Mouse (Mus musculus): Measurements from ENCODE around the gene Dact2.

The Dact2 gene

GRCm38 (mm10) chr17:14204061-14204460, at the start of gene Dact2:
Dact2 (minus strand) TSS chr17:14204304.
- DNase-seq (ENCODE audit: low spot score) = no peak

GRCm38 (mm10) chr17:14252456-14252855, 48.4 kb upstream of the Dact2 start:
- DNase-seq (ENCODE audit: low spot score) = no peak

- no peak for DNase-seq (ENCODE audit: low spot score)
Measured at GRCm38 (mm10) chr17:14250401-14250800, 46.3 kb upstream of the Dact2 start.

- no peak for DNase-seq (ENCODE audit: low spot score)
Measured at GRCm38 (mm10) chr17:14249595-14249994, 45.5 kb upstream of the Dact2 start.

- no peak for DNase-seq (ENCODE audit: low spot score)
Measured at GRCm38 (mm10) chr17:14247931-14248330, 43.8 kb upstream of the Dact2 start.

- no peak for DNase-seq (ENCODE audit: low spot score)
Measured at GRCm38 (mm10) chr17:14246266-14246665, 42.2 kb upstream of the Dact2 start.

GRCm38 (mm10) chr17:14244195-14244965, 40.3 kb upstream of the Dact2 start:
- DNase-seq (ENCODE audit: low spot score) = no peak

- DNase-seq (ENCODE audit: low spot score) = no peak
Measured at GRCm38 (mm10) chr17:14242634-14243033, 38.5 kb upstream of the Dact2 start.

- DNase-seq (ENCODE audit: low spot score) = no peak
Measured at GRCm38 (mm10) chr17:14239960-14240359, 35.9 kb upstream of the Dact2 start.

- DNase-seq (ENCODE audit: low spot score) = no peak
Measured at GRCm38 (mm10) chr17:14237134-14237533, 33.0 kb upstream of the Dact2 start.

GRCm38 (mm10) chr17:14234774-14235389, 30.8 kb upstream of the Dact2 start:
- no peak for DNase-seq (ENCODE audit: low spot score)

- no peak for DNase-seq (ENCODE audit: low spot score)
Measured at GRCm38 (mm10) chr17:14233658-14234057, 29.6 kb upstream of the Dact2 start.

- DNase-seq (ENCODE audit: low spot score) = no peak
Measured at GRCm38 (mm10) chr17:14232629-14233028, 28.5 kb upstream of the Dact2 start.

GRCm38 (mm10) chr17:14230698-14231430, 26.8 kb upstream of the Dact2 start:
- no peak for DNase-seq (ENCODE audit: low spot score)

GRCm38 (mm10) chr17:14228381-14228780, 24.3 kb upstream of the Dact2 start:
- DNase-seq (ENCODE audit: low spot score) = no peak

GRCm38 (mm10) chr17:14227601-14228000, 23.5 kb upstream of the Dact2 start:
- DNase-seq (ENCODE audit: low spot score) = no peak

GRCm38 (mm10) chr17:14226778-14227177, 22.7 kb upstream of the Dact2 start:
- no peak for DNase-seq (ENCODE audit: low spot score)

GRCm38 (mm10) chr17:14225982-14226652, 22.0 kb upstream of the Dact2 start:
- DNase-seq (ENCODE audit: low spot score) = no peak

GRCm38 (mm10) chr17:14221893-14222615, 17.9 kb upstream of the Dact2 start:
- no peak for DNase-seq (ENCODE audit: low spot score)

- peak; percentile 13 for DNase-seq (ENCODE audit: low spot score)
Measured at GRCm38 (mm10) chr17:14220606-14221202, 16.6 kb upstream of the Dact2 start.

- DNase-seq (ENCODE audit: low spot score) = no peak
Measured at GRCm38 (mm10) chr17:14213976-14214529, 9.9 kb upstream of the Dact2 start.

Data from T-cell, adult 2 months (primary cell).